Mouse (Mus musculus): ENCODE data around the gene Rab23. TPM values are rescaled to one million over a fixed set of nuclear protein-coding genes. Genes with fewer than 3 reads are reported as not detected.
"Not testable (repeated sequence)": the region's sequence is repeated elsewhere in the genome, so short reads cannot be mapped to it uniquely, and the experiment has no call there.

The Rab23 gene
- polyA plus RNA-seq, 1 experiment from 2014 or later: 30.3 TPM

- no peaks in the 10 kb centered on the region for H3K9me3 ChIP-seq (ENCODE audit: control insufficient read depth, low read depth, low read length)
- no peaks in the 10 kb centered on the region for H3K27me3 ChIP-seq (ENCODE audit: control insufficient read depth, insufficient read depth, low read length)
- no peak overlapping the region for H3K4me3 ChIP-seq (ENCODE audit: low read depth, low read length)
- H3K4me2 ChIP-seq (replicated peaks; ENCODE audit: low read depth, low read length): no peak overlapping the region
- no peaks in the 10 kb centered on the region for H3K4me1 ChIP-seq (ENCODE audit: control insufficient read depth, insufficient read depth, low read length)
- H3K36me3 ChIP-seq (ENCODE audit: control insufficient read depth, insufficient read depth, low read length): peaks cover 25% of the 10 kb centered on the region
- WGBS: 93% methylated on average over 11 of the region's 11 CpGs
- no peak overlapping the region for H3K27ac ChIP-seq (ENCODE audit: low read length)
- H3K9ac ChIP-seq (replicated peaks; ENCODE audit: low read depth, low read length): no peak overlapping the region
- no peak for ATAC-seq (ENCODE audit: insufficient number of reproducible peaks, insufficient read depth, low FRiP score, low read depth)
These were observed 18.6 kb downstream of the Rab23 start for GRCm38 (mm10) chr1:33738281-33738680.

- no peaks in the 10 kb centered on the region for H3K9me3 ChIP-seq (ENCODE audit: control insufficient read depth, low read depth, low read length)
- peaks cover 25% of the 10 kb centered on the region for H3K36me3 ChIP-seq (ENCODE audit: control insufficient read depth, insufficient read depth, low read length)
- H3K9ac ChIP-seq (replicated peaks; ENCODE audit: low read depth, low read length): no peak overlapping the region
- H3K4me3 ChIP-seq (ENCODE audit: low read depth, low read length): no peak overlapping the region
- no peaks in the 10 kb centered on the region for H3K4me1 ChIP-seq (ENCODE audit: control insufficient read depth, insufficient read depth, low read length)
- no peak overlapping the region for H3K4me2 ChIP-seq (replicated peaks; ENCODE audit: low read depth, low read length)
- no peak overlapping the region for H3K27ac ChIP-seq (ENCODE audit: low read length)
- H3K27me3 ChIP-seq (ENCODE audit: control insufficient read depth, insufficient read depth, low read length): no peaks in the 10 kb centered on the region
- no peak for ATAC-seq (ENCODE audit: insufficient number of reproducible peaks, insufficient read depth, low FRiP score, low read depth)
- 88% methylated on average over 11 of the region's 11 CpGs for WGBS
These were observed 19.1 kb downstream of the Rab23 start for GRCm38 (mm10) chr1:33738681-33739278.

- H3K4me1 ChIP-seq (ENCODE audit: control insufficient read depth, insufficient read depth, low read length): no peaks in the 10 kb centered on the region
- no peaks in the 10 kb centered on the region for H3K9me3 ChIP-seq (ENCODE audit: control insufficient read depth, low read depth, low read length)
- WGBS: 31% methylated on average over 12 of the region's 12 CpGs
- peaks cover 25% of the 10 kb centered on the region for H3K36me3 ChIP-seq (ENCODE audit: control insufficient read depth, insufficient read depth, low read length)
- no peak overlapping the region for H3K27ac ChIP-seq (ENCODE audit: low read length)
- peak; percentile 66; the same call in 1 of the 2 replicates for ATAC-seq (ENCODE audit: insufficient number of reproducible peaks, insufficient read depth, low FRiP score, low read depth)
- H3K4me2 ChIP-seq (replicated peaks; ENCODE audit: low read depth, low read length): no peak overlapping the region
- H3K9ac ChIP-seq (replicated peaks; ENCODE audit: low read depth, low read length): no peak overlapping the region
- H3K27me3 ChIP-seq (ENCODE audit: control insufficient read depth, insufficient read depth, low read length): no peaks in the 10 kb centered on the region
- H3K4me3 ChIP-seq (ENCODE audit: low read depth, low read length): no peak overlapping the region
These were observed 19.6 kb downstream of the Rab23 start for GRCm38 (mm10) chr1:33739302-33739701.

- H3K36me3 ChIP-seq (ENCODE audit: control insufficient read depth, insufficient read depth, low read length): peaks cover 19% of the 10 kb centered on the region
- no peak for ATAC-seq (ENCODE audit: insufficient number of reproducible peaks, insufficient read depth, low FRiP score, low read depth)
- no peak overlapping the region for H3K4me3 ChIP-seq (ENCODE audit: low read depth, low read length)
- no peaks in the 10 kb centered on the region for H3K27me3 ChIP-seq (ENCODE audit: control insufficient read depth, insufficient read depth, low read length)
- no peaks in the 10 kb centered on the region for H3K4me1 ChIP-seq (ENCODE audit: control insufficient read depth, insufficient read depth, low read length)
- 20% methylated on average over 8 of the region's 8 CpGs for WGBS
- no peaks in the 10 kb centered on the region for H3K9me3 ChIP-seq (ENCODE audit: control insufficient read depth, low read depth, low read length)
- no peak overlapping the region for H3K27ac ChIP-seq (ENCODE audit: low read length)
- H3K9ac ChIP-seq (replicated peaks; ENCODE audit: low read depth, low read length): no peak overlapping the region
- no peak overlapping the region for H3K4me2 ChIP-seq (replicated peaks; ENCODE audit: low read depth, low read length)
These were observed 23.2 kb downstream of the Rab23 start for GRCm38 (mm10) chr1:33742903-33743302.

GRCm38 (mm10) chr1:33744815-33745214 is 25.1 kb downstream of the Rab23 start:
- H3K27me3 ChIP-seq (ENCODE audit: control insufficient read depth, insufficient read depth, low read length); H3K4me2 ChIP-seq (replicated peaks; ENCODE audit: low read depth, low read length); H3K4me3 ChIP-seq (ENCODE audit: low read depth, low read length); H3K9ac ChIP-seq (replicated peaks; ENCODE audit: low read depth, low read length); H3K27ac ChIP-seq (ENCODE audit: low read length); ATAC-seq (ENCODE audit: insufficient number of reproducible peaks, insufficient read depth, low FRiP score, low read depth); H3K4me1 ChIP-seq (ENCODE audit: control insufficient read depth, insufficient read depth, low read length); H3K9me3 ChIP-seq (ENCODE audit: control insufficient read depth, low read depth, low read length): not testable (repeated sequence)
- H3K36me3 ChIP-seq (ENCODE audit: control insufficient read depth, insufficient read depth, low read length): peaks cover 10% of the 10 kb centered on the region
- 95% methylated on average over 9 of the region's 9 CpGs for WGBS

- Histone ChIP-seq H3K4me3 (ENCODE audit: low read depth, low read length) (no peak overlapping the region), H3K4me2 (replicated peaks; ENCODE audit: low read depth, low read length) (no peak overlapping the region), H3K27ac (ENCODE audit: low read length) (no peak overlapping the region), H3K36me3 (ENCODE audit: control insufficient read depth, insufficient read depth, low read length) (peaks cover 10% of the 10 kb centered on the region), H3K9ac (replicated peaks; ENCODE audit: low read depth, low read length) (no peak overlapping the region), H3K4me1 (ENCODE audit: control insufficient read depth, insufficient read depth, low read length) (no peaks in the 10 kb centered on the region), H3K27me3 (ENCODE audit: control insufficient read depth, insufficient read depth, low read length) (no peaks in the 10 kb centered on the region), H3K9me3 (ENCODE audit: control insufficient read depth, low read depth, low read length) (no peaks in the 10 kb centered on the region)
- WGBS: 93% methylated on average over 4 of the region's 4 CpGs
- no peak for ATAC-seq (ENCODE audit: insufficient number of reproducible peaks, insufficient read depth, low FRiP score, low read depth)
These were observed 26.2 kb downstream of the Rab23 start for GRCm38 (mm10) chr1:33745901-33746300.

GRCm38 (mm10) chr1:33749109-33749508 is 29.4 kb downstream of the Rab23 start:
- no peak overlapping the region for H3K27ac ChIP-seq (ENCODE audit: low read length)
- 97% methylated on average over 11 of the region's 11 CpGs for WGBS
- no peak overlapping the region for H3K4me2 ChIP-seq (replicated peaks; ENCODE audit: low read depth, low read length)
- H3K27me3 ChIP-seq (ENCODE audit: control insufficient read depth, insufficient read depth, low read length): no peaks in the 10 kb centered on the region
- H3K9ac ChIP-seq (replicated peaks; ENCODE audit: low read depth, low read length): no peak overlapping the region
- H3K4me1 ChIP-seq (ENCODE audit: control insufficient read depth, insufficient read depth, low read length): no peaks in the 10 kb centered on the region
- H3K9me3 ChIP-seq (ENCODE audit: control insufficient read depth, low read depth, low read length): no peaks in the 10 kb centered on the region
- no peak overlapping the region for H3K4me3 ChIP-seq (ENCODE audit: low read depth, low read length)
- H3K36me3 ChIP-seq (ENCODE audit: control insufficient read depth, insufficient read depth, low read length): peaks cover 10% of the 10 kb centered on the region
- ATAC-seq (ENCODE audit: insufficient number of reproducible peaks, insufficient read depth, low FRiP score, low read depth): no peak

- 84% methylated on average over 4 of the region's 4 CpGs for WGBS
- not testable (repeated sequence) for H3K9me3 ChIP-seq (ENCODE audit: control insufficient read depth, low read depth, low read length); H3K27me3 ChIP-seq (ENCODE audit: control insufficient read depth, insufficient read depth, low read length); H3K4me2 ChIP-seq (replicated peaks; ENCODE audit: low read depth, low read length); H3K27ac ChIP-seq (ENCODE audit: low read length); H3K4me1 ChIP-seq (ENCODE audit: control insufficient read depth, insufficient read depth, low read length); H3K4me3 ChIP-seq (ENCODE audit: low read depth, low read length); ATAC-seq (ENCODE audit: insufficient number of reproducible peaks, insufficient read depth, low FRiP score, low read depth); H3K9ac ChIP-seq (replicated peaks; ENCODE audit: low read depth, low read length)
- peaks cover 10% of the 10 kb centered on the region for H3K36me3 ChIP-seq (ENCODE audit: control insufficient read depth, insufficient read depth, low read length)
These were observed 30.0 kb downstream of the Rab23 start for GRCm38 (mm10) chr1:33749709-33750108.

GRCm38 (mm10) chr1:33751283-33751682 is 31.6 kb downstream of the Rab23 start:
- Histone ChIP-seq H3K4me2 (replicated peaks; ENCODE audit: low read depth, low read length) (no peak overlapping the region), H3K9me3 (ENCODE audit: control insufficient read depth, low read depth, low read length) (no peaks in the 10 kb centered on the region), H3K27ac (ENCODE audit: low read length) (no peak overlapping the region), H3K9ac (replicated peaks; ENCODE audit: low read depth, low read length) (no peak overlapping the region), H3K36me3 (ENCODE audit: control insufficient read depth, insufficient read depth, low read length) (peaks cover 2% of the 10 kb centered on the region; the same call in 1 of the 2 replicates), H3K27me3 (ENCODE audit: control insufficient read depth, insufficient read depth, low read length) (no peaks in the 10 kb centered on the region), H3K4me3 (ENCODE audit: low read depth, low read length) (no peak overlapping the region), H3K4me1 (ENCODE audit: control insufficient read depth, insufficient read depth, low read length) (peaks cover 4% of the 10 kb centered on the region)
- whole genome bisulfite sequencing: 87% methylated on average over 10 of the region's 10 CpGs
- no peak for ATAC-seq (ENCODE audit: insufficient number of reproducible peaks, insufficient read depth, low FRiP score, low read depth)
